Mouse (Mus musculus) ES-Bruce4 (cell line): Measurements from ENCODE around the gene Tssk2. TPM values are rescaled to one million over a fixed set of nuclear protein-coding genes. Genes with fewer than 3 reads are reported as not detected.

Source experiments
- H3K27ac ChIP-seq: 2 replicates; pipeline ENCODE4 v1.5.1; 2012; ENCODE audit warnings: low read length, inconsistent platforms; ENCODE audit not compliant: insufficient read depth
- H3K27me3 ChIP-seq: 2 replicates; pipeline ENCODE4 v1.6.1; 2012; ENCODE audit warnings: mild to moderate bottlenecking, low read length, inconsistent platforms; ENCODE audit not compliant: control insufficient read depth, poor library complexity, insufficient read depth, severe bottlenecking
- H3K36me3 ChIP-seq: 2 replicates; pipeline ENCODE4 v1.6.1; 2012; ENCODE audit warnings: inconsistent platforms, mild to moderate bottlenecking, low read length, moderate library complexity; ENCODE audit not compliant: control insufficient read depth, poor library complexity, insufficient read depth, severe bottlenecking
- H3K4me1 ChIP-seq: one replicate; pipeline ENCODE4 v1.8.1; 2011; ENCODE audit warnings: low read length; ENCODE audit not compliant: control insufficient read depth, insufficient read depth
- H3K4me3 ChIP-seq: 2 replicates; pipeline ENCODE4 v1.5.1; 2011; ENCODE audit warnings: low read depth, mild to moderate bottlenecking, low read length
- H3K9ac ChIP-seq: 2 replicates; pipeline ENCODE4 v1.6.1; 2012; ENCODE audit warnings: low read depth, mild to moderate bottlenecking, inconsistent platforms; ENCODE audit not compliant: poor library complexity, severe bottlenecking
- H3K9me3 ChIP-seq: replicated peaks from 2 replicates; pipeline ENCODE4 v1.6.1; 2012; ENCODE audit warnings: mild to moderate bottlenecking, low read length, inconsistent platforms; ENCODE audit not compliant: control insufficient read depth, poor library complexity, insufficient read depth, severe bottlenecking
- CTCF ChIP-seq: IDR thresholded peaks from one replicate; pipeline ENCODE4 v1.8.1; 2011; ENCODE audit warnings: low read depth, low read length
- EP300 ChIP-seq: IDR thresholded peaks from 2 replicates; pipeline ENCODE4 v1.6.1; 2011; ENCODE audit warnings: low read depth, low read length; ENCODE audit not compliant: insufficient read depth
- POLR2A ChIP-seq: IDR thresholded peaks from one replicate; pipeline ENCODE4 v1.8.1; 2011; ENCODE audit warnings: low read length; ENCODE audit not compliant: insufficient read depth
- polyA plus RNA-seq: library from polyadenylated mRNA; stranded (reverse); fragments of >200 nt; gene quantifications from 2 replicates; pipeline ENCODE4 v1.2.4, GENCODE M21; 2011; ENCODE audit warnings: low read depth; ENCODE audit not compliant: missing spikeins, insufficient read depth, insufficient read length

The Tssk2 gene
- polyA plus RNA-seq, 1 experiment = not detected

GRCm38 (mm10) chr16:17875174-17875573 is 23.3 kb upstream of the Tssk2 start:
- H3K4me1 ChIP-seq = no peaks in the 10 kb centered on the region
- peaks cover 5% of the 10 kb centered on the region; the same call in 1 of the 2 replicates for H3K36me3 ChIP-seq
- no peak for TF ChIP-seq EP300
- TF ChIP-seq POLR2A = no peak
- TF ChIP-seq CTCF = no peak
- no peak overlapping the region for H3K9ac ChIP-seq
- no peak overlapping the region for H3K4me3 ChIP-seq
- H3K9me3 ChIP-seq = no peaks in the 10 kb centered on the region
- H3K27me3 ChIP-seq = no peaks in the 10 kb centered on the region
- H3K27ac ChIP-seq = no peak overlapping the region

- Histone ChIP-seq H3K36me3 (peaks cover 5% of the 10 kb centered on the region; the same call in 1 of the 2 replicates), H3K27me3 (no peaks in the 10 kb centered on the region)
Measured at GRCm38 (mm10) chr16:17876096-17876495, 22.3 kb upstream of the Tssk2 start.

GRCm38 (mm10) chr16:17879571-17879970 is 18.9 kb upstream of the Tssk2 start:
- TF ChIP-seq EP300 (no peak), POLR2A (no peak), CTCF (no peak)
- no peak overlapping the region for H3K4me3 ChIP-seq
- H3K36me3 ChIP-seq = no peaks in the 10 kb centered on the region
- H3K4me1 ChIP-seq = peaks cover 3% of the 10 kb centered on the region
- H3K27me3 ChIP-seq = no peaks in the 10 kb centered on the region
- H3K9me3 ChIP-seq = no peaks in the 10 kb centered on the region
- H3K27ac ChIP-seq = no peak overlapping the region
- H3K9ac ChIP-seq = no peak overlapping the region

More at GRCm38 (mm10) chr16:17876096-17876495, 22.3 kb upstream of the Tssk2 start:
- no peak overlapping the region for H3K4me3 ChIP-seq
- H3K9ac ChIP-seq = no peak overlapping the region
- TF ChIP-seq EP300 = no peak
- no peak for TF ChIP-seq CTCF
- TF ChIP-seq POLR2A = no peak
- H3K9me3 ChIP-seq = no peaks in the 10 kb centered on the region
- H3K27ac ChIP-seq = no peak overlapping the region
- H3K4me1 ChIP-seq = no peaks in the 10 kb centered on the region

DNA sequence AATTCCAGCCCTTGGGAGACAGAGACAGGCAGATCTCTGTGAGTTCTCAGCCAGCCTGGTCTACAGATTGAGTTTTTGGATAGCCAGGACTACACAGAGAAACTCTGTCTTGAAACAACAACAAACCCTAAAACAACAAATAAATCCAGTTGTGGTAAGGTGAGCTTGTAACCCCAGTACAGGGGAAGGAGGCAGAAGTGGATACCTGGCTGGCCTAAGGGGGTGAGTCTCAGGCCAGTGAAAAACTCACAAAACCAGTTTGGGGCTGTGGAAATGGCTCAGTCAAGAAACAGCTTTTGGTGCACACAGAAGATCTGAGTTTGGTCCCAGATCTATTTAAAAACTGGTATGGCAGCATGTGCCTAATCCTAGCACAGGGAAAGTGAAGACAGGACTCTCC is 16.2 kb upstream of the Tssk2 start:
- Histone ChIP-seq H3K4me1 (peaks cover 3% of the 10 kb centered on the region), H3K4me3 (no peak overlapping the region), H3K27me3 (no peaks in the 10 kb centered on the region), H3K9ac (no peak overlapping the region), H3K27ac (no peak overlapping the region), H3K9me3 (no peaks in the 10 kb centered on the region), H3K36me3 (no peaks in the 10 kb centered on the region)
- TF ChIP-seq POLR2A (no peak), CTCF (no peak), EP300 (no peak)

DNA sequence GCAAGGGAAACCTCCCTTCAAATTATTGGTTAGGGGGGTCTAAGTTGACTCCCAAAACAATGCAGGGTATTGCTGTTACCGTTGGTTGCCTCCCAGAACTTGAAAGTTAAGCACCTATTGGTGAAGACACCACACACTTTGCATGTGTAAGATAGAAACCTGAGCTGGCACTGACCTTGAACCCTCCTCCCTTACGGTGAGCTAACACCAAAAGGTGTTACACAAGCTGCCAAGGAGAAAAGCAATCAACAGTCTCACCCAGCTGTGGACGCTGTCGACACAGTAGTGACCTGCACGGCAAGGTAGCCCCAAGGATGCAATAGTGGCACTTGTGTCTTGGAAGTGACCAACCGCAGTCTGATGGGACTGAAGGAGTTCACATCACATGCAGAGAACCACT is 14.3 kb upstream of the Tssk2 start:
- Histone ChIP-seq H3K27me3 (no peaks in the 10 kb centered on the region), H3K4me3 (no peak overlapping the region), H3K9ac (no peak overlapping the region), H3K4me1 (peaks cover 3% of the 10 kb centered on the region), H3K9me3 (no peaks in the 10 kb centered on the region), H3K27ac (0 out of 2 replicates have a peak overlapping the region, but pooled peaks have one; percentile 1), H3K36me3 (no peaks in the 10 kb centered on the region)
- no peak for TF ChIP-seq POLR2A
- TF ChIP-seq CTCF = no peak
- peak; percentile 84; the same call in 1 of the 2 replicates for TF ChIP-seq EP300

GRCm38 (mm10) chr16:17889689-17890341 is 8.6 kb upstream of the Tssk2 start:
- Histone ChIP-seq H3K27ac (no peak overlapping the region), H3K27me3 (no peaks in the 10 kb centered on the region), H3K36me3 (no peaks in the 10 kb centered on the region), H3K4me1 (no peaks in the 10 kb centered on the region), H3K4me3 (no peak overlapping the region), H3K9ac (no peak overlapping the region), H3K9me3 (no peaks in the 10 kb centered on the region)
- TF ChIP-seq CTCF = no peak
- no peak for TF ChIP-seq EP300
- no peak for TF ChIP-seq POLR2A
